Mouse (Mus musculus) CD8-positive naive resting alpha-beta T cell, adult 2 months (primary cell): Measurements from ENCODE around the gene Exoc1.

ENCODE experiments used
- DNase-seq, 2 experiments: peaks; one replicate each; pipeline ENCODE4 v3.0.0; 2022; ENCODE audit warnings: low read depth in 2 of 2, low spot score in 2 of 2

The Exoc1 gene

GRCm38 (mm10) chr5:76609702-76610370 lies 80.7 kb downstream of the Exoc1 start:
- no peak for DNase-seq

GRCm38 (mm10) chr5:76612867-76613499 lies 83.9 kb downstream of the Exoc1 start:
- no peak for DNase-seq

GRCm38 (mm10) chr5:76615276-76615675 lies 86.2 kb downstream of the Exoc1 start:
- no peak for DNase-seq

- DNase-seq: no peak
Measured at GRCm38 (mm10) chr5:76616196-76616747, 87.2 kb downstream of the Exoc1 start.

- no peak for DNase-seq
Measured at GRCm38 (mm10) chr5:76618750-76619149, 89.6 kb downstream of the Exoc1 start.
